Mouse (Mus musculus) heart, postnatal 14 days (tissue): ENCODE data around the gene Cyp2c23. TPM values are rescaled to one million over a fixed set of nuclear protein-coding genes. Genes with fewer than 3 reads are reported as not detected.

Experiments
- DNase-seq, 2 experiments: peaks; one replicate each; pipeline ENCODE4 v3.0.0; 2021 to 2022
- intact Hi-C: fragments of 180-260 bp; cut with DNase I; formaldehyde crosslinking; loops from one replicate; pipeline ENCODE4 v1.15.1; 2025
- total RNA-seq, 2 experiments: library from RNA; stranded (reverse); gene quantifications; 2 replicates each; pipeline ENCODE4 v1.2.3; 2021

The Cyp2c23 gene
- total RNA-seq, 2 experiments from 2014 or later, result 0.15 TPM; not detected in 1

DNA sequence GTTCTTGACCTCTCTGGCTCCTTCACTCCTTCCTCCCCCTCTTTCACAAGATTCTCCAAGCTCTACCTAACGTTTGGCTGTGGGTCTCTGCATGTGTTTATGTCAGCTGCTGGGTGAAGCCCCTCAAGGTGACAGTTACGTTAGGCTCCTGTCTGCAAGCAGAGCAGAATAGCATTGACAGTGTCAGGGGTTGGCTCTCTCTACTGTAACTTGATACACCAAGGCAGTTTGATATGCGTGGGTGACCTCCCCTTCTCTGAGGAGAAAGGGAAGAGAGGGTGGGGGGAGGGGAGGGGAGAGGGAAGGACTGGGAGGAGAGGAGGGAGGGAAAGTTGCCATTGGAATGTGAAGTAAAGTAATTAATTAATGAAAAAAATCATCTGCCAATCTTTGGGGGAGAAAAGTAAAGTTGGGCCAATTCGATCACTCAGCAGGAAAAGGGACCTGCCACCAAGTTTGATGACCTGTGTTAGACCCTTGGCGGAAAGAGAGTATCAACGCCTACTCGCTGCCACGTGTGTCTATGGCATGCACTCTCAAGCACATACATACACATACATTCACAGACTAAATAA lies 2.0 kb downstream of the Cyp2c23 start:
- intact Hi-C loops, result no loop called here
- DNase-seq, result no peak

DNA sequence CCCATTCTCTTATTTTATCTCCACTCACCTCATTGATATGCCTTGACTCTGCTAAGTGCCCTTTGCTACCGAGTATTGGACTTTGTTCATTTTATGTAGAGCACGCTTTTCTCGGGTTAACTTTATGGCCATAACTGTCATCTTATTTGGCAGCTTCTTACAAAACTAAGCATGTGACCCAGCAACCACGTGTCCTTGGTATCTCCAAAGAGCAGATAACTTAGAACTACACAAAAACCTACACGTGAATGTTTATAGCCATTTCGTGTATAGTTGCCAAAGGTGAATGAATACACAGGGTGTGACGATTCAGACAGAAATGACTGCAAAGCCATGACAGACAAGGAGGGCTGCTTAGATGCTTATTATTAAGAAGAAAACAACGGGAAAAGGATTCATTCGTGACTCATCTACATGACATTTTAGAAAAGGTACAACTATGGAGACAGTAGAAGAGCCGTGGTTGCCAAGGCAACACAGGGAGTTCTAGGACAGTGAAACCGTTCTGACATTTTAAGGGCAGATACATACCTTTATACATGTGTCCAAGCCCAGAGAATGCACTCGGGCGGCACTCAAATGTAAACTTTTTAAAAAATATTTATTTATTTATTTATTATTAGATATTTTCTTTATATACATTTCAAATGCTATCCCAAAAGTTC lies 4.0 kb downstream of the Cyp2c23 start:
- no peak for DNase-seq
- intact Hi-C loops, result no loop called here

DNA sequence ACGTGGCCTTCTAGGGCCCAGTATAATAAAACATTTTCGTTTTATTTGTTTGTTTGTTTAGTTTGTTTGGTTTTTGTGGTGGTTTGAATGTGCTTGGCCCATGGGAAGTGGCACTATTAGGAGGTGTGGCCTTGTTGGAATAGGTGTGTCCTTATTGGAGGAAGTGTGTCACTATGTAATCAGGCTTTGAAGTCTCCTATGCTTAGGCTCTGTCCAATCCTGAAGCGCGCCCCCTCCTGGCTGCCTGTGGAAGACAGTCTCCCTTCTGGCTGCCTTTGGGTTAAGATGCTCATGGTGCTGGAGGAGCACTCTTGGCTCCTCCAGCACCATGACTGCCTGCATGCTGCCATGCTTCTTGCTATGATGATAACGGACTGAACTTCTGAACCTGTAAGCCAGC lies 5.9 kb downstream of the Cyp2c23 start:
- peak in 1 of 2 experiments; percentile 9 for DNase-seq
- intact Hi-C loops, result no loop called here

DNA sequence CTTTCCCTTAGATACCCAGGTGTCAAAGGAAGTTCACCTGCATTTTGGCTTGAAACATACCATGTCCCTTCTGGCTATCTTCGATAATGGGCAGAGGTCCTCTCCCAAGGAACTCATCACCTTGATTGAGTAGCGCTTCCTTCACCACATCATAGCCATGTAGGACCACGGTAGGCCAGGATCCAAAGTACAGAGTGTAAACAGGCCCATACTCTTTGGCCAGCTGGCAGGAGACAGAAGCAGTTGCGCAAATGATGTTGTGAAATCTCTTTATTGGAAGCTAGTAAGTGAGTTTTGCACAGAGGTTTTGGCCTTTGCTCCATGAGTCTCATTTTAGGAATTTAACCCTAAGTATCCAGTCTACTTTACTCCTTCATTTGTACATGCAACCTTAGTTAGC lies 7.5 kb downstream of the Cyp2c23 start:
- intact Hi-C loops, result no loop called here
- DNase-seq, result peak; percentile 58 to 64

DNA sequence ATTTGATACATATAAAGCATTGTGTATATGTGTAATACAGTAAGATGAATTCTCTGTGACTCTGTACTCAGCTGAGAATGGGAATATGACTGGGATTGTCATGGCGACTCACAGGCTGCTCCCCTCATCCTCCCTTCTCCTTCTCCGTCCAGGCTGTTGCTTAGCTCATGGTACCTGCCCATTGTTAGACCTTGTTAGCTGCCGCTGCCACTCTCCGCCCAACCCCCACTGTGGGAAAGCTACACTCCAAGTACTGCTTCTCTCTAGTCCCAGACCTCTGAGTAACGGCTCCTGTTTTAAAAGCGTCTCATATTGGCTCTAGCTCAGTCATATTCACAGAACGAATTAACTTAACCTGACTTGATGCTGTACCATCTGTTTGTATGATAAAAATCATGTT lies 9.3 kb downstream of the Cyp2c23 start:
- intact Hi-C loops, result no loop called here
- no peak for DNase-seq

DNA sequence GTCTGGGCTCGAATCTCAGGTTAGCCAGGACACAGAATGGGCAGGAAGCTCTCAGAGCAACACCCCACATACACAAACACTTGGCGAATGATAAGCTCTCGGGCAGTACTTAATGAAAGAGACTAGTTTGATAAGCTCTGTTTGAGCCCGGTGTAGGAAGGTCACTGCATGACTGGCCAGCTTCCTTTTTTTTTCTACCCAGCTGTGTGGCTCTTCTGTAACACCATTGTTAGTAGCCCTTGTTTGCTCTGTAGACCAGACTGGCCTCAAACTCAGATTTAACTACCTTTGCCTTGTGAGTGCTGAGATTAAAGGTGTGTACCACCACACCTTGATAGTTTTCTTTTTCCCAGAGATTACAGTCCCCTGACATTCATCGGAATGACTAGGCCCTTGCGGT lies 15.1 kb downstream of the Cyp2c23 start:
- intact Hi-C loops, result no loop called here

DNA sequence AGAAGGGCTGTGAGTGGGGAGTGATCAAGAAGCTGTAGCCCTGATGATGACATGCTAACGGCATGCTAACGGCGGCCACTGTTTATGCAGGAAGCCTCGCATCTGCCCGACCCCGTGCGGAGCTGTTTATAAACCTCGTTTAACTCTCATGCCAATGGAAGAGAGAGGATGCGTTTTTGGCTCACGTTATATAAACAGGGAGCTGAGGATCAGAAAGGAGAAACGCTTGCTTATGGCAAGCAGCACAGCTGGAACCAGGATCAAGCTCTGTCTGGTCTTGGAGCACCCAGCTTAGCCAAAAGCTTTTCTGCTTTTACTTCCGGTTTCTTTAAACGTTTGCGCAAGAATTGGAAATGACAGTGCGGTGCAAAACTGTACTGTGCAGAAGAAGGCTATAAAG lies 20.2 kb downstream of the Cyp2c23 start:
- DNase-seq, result no peak

More for the DNA sequence above, 15.1 kb downstream of the Cyp2c23 start:
- no peak for DNase-seq

DNA sequence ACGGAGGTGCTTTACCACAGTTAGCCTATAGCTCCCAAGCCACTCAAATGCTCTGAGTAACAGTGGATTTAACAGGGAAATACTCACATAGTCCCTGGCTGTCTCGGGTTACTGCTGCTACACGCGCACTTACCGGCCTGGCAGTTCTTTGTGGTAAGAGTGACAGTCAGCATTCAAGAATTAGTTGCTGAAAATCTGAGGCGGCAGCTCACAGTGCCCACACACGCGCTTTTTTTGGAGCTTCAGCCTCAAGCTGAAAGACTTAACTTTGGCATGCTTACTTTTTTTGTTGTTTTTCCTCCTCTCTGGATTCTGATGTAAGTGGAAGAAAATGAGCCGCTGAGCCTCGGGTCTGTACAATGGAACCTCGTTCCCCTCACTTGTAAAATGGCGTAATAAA lies 21.8 kb downstream of the Cyp2c23 start:
- no peak for DNase-seq
- intact Hi-C loops, result no loop called here

More for the DNA sequence above, 20.2 kb downstream of the Cyp2c23 start:
- intact Hi-C loops, result no loop called here

DNA sequence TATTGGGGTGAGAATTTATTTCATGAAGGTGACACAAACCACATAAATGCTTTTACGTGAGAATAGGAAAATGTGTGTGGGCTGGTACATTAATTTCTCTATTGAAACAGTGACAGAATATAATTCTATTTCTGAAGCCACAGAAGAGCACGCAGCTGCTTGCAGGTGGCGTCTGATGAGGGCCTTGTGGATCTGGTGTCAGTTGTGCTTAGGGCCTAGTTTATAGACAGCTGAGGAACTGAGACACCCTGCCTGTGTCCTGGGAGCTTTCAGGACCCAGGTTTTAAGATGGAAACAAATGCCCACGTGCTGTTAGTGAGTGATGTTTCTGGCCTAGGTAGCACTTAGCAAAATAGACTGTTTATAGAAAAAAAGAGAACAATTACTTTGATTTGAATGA lies 24.0 kb downstream of the Cyp2c23 start:
- intact Hi-C loops, result no loop called here

DNA sequence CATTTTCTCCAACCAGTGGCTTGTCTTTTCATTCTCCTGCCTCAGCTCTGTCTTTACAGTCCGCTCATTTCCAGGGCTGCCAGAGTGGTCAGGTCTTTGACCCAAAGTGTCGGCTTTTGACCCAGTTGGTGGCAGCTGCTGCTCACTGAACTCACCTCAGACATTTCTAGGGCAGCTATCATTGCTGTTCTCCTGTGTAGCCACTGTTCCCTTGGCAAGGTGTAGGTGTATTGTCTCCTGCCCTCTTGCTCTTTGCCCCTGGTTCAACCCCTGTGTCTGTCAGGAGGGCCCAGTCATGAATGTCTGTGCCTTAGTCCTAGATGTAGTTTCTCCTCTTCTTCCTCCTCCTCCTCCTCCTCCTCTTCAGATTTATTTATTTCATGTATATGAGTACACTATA lies 24.7 kb downstream of the Cyp2c23 start:
- intact Hi-C loops, result no loop called here
- no peak for DNase-seq

More for the DNA sequence above, 24.0 kb downstream of the Cyp2c23 start:
- no peak for DNase-seq

DNA sequence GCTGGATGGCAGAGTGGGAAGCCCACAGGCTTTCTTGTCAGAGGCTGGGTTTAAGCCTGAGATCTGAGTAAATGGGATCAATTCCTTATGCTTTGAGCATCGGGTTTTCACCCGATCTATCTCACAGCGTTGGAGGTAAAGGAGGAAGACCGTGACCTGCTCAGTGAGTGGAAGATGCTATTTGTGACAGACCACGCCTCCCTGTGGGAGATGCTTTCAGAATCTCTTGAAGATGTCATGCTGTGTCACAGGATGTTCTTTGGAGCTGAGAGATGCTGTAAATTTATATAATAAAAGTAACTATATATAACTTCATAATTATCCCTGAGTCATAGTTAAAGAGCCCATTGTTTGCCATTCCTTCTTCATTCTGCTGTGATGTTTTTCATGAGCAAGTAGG lies 28.3 kb downstream of the Cyp2c23 start:
- intact Hi-C loops, result no loop called here
- no peak for DNase-seq

DNA sequence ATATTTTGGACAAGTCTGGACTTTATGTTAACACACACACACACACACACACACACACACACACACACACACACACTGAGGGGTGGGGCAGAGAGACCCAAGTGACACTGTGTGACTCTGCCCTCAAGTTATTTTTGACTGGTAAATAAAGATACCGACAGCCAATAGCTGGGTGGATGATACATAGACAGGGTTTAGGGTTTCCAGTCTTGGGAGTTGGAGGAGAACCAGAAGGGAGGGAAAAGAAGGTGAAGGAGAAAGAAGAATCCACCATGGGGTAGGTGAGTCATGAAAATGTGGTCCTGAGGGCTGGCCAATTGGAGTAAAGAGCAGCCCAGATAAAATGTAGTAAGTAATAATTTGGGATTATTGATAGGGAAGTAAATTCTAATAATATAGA lies 28.9 kb downstream of the Cyp2c23 start:
- intact Hi-C loops, result no loop called here

DNA sequence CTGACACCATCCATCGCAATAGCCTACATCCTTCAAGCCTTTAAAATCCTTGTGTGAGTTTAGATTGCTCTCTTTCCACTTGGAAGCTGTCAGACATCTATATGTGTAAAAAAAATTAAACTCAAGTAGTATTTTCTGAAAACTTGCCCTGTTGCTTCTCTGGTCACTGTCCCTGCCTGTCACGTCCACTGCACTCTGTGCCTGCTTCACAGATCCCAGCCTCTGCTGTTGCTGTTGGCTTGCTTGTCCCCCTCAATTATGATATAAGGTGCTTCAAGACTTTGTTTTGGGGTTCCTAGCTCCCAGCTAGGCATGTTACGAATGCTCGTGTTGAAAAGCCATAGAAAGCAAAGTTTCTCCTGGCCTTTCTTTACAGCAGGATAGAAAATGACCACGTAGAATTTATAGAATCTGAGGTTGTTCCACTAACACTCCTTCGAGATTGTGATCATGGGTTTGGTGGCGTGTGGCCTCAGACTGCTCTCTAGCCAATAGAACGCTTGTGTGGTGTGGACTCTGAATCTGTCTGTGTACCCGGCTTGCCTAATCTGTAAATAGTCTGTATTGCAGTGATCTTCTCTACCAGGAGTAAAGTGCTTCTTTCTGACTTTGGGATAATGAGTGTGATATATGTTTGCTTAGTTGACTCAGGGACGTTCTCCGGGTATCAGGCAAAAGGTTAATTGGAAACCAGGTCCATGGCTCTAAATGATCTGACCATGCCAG lies 30.0 kb downstream of the Cyp2c23 start:
- no peak for DNase-seq
- intact Hi-C loops, result no loop called here

More for the DNA sequence above, 28.9 kb downstream of the Cyp2c23 start:
- no peak for DNase-seq

DNA sequence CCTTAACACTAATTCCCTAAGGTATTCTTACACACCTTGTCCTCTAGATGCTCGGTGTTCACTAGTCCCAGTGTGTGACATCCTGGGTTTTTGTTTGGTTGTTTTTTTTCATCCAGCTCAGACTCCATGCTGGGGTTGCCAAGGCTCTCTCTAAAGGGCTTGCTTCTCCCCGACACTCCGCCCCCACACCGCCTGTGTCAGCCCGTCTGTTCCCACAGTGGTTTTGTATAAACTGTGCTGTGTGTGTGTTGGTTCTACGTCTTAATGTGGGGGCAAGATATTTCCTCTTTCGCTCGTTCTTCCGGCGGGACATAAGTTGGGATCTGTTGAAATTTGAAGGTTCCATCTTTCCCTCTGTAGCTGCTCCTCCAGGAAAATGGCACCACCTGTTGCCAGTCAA lies 30.9 kb downstream of the Cyp2c23 start:
- intact Hi-C loops, result no loop called here
- DNase-seq, result no peak

DNA sequence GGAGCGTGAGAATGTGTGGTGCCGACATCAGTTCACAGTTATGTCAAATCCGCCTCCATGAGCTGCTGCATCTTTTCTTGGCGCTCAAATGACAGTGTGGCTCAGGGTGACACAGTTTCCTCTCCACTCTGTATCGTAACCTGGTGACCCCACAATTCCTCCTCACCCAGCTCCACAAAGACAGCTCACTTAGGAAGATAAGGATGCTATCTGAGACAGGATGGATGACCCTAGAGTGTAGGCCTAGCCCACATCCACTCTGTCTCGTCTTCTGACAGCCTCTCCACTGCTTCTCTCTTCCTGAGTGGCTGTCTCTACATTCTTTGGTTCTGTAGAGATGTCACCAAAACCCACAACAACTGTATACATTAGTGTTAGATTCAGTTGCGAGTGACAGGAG lies 33.6 kb downstream of the Cyp2c23 start:
- intact Hi-C loops, result no loop called here
- DNase-seq, result no peak

DNA sequence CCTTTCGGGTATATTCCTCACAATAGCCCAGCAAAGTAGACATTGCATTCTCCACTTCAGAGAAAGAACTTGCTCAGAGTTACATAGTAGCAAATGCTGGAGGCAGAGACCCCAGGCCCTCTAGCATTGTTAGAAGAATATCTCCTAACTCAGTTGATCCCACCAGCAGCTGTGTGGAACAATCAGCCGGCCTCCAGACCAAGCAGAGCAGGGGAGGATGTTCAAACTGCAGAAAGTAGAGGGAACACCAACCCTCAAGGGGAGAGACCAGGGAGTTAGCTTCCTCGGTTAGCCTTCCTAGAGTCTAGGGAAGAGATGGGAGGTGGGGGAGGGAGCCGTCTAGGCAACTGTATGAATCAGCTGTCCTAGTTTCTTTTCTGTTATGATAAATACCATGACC lies 36.5 kb downstream of the Cyp2c23 start:
- intact Hi-C loops, result no loop called here
- no peak for DNase-seq

DNA sequence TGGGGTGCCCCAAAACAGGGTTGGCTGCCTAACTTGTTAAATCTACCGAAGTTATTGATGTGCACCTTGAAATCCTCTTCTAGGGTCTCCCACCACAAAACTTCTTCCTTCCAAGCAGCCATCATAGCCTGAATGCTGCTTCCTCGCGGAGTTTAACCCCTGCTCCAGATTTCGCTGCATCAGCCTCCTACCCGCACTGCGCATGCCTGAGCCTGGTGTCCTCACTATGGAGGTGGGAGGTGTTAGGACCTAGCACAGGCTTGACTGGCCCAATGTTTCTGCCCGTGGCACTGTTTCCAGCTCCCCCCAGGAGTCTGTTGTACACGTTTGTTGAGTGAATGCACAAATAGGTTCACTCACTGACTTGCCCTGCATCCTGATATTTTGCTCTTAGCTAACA lies 38.6 kb downstream of the Cyp2c23 start:
- intact Hi-C loops, result no loop called here
- no peak for DNase-seq

DNA sequence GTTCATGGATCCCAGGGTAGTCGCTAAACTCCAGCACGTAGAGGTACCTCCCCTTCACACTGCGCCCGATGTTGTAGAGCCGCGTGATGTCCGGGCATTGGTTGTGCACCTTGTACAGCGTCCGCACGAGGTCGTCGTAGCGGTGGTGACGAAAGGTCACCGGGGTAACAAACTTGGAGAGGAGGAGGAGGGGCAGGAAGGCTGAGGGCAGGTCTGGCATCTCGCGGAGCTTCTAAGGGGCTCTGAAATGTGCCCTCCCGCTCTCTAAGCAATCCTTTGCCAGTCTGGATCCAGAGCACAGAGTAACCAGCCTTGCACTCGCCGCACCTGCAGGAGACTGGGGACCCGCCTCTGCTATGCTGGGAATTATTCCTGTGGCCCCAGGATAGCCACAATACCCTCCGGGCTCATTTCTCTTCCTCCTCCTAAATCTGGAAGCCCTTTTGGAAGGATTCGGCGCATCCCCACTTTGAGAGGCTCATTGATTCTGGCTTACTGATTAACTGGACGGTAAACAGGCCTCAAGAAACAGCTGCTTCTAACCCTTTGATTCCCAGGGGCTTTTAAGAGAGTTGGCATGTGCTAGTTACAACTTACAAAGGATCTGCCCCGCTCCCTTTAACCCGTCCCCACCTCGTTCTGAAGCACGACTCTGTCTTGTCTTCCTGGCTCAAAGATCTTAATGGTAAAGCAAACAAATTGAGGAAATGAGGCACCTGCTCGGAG lies 42.8 kb downstream of the Cyp2c23 start, which contains the start of gene Cpn1:
Gene Cpn1, minus strand, starts transcription at position 488 of the 726 bp plus-strand sequence.
- DNase-seq, result no peak
- intact Hi-C loops, result no loop called here

DNA sequence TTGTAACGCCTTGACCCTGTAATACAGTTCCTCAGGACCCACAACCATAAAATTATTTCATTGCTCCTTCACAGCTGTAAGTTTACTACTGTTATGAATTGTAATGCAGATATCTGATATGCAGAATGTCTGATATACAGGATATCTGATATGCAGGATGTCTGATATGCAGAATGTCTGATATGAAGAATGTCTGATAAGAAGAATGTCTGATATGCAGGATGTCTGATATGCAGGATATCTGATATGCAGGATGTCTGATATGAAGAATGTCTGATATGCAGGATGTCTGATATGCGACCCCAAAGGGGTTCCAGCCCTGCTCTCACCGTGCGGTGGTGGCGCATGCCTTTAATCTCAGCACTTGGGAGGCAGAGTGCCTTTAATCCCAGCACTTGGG lies 47.0 kb downstream of the Cyp2c23 start:
- DNase-seq, result no peak
- intact Hi-C loops, result no loop called here

DNA sequence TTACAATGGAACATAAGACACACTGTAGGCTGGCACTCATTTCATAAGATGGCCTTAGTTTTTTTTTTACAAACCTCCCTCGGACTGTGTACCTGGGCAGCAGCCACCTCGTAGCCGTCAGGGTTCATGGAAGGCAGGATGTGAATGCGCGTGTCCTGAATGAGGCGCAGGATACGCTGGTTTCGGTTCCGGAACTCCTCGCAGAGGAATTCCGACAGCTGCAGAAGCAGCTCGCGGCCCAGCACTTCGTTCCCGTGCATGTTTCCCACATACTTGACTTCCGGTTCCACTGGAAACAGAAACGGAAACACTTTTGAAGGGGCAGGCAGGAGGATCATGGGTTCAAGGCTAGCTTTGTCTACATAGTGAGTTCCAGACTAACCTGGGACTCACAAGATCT lies 48.3 kb downstream of the Cyp2c23 start:
- intact Hi-C loops, result no loop called here
- no peak for DNase-seq

DNA sequence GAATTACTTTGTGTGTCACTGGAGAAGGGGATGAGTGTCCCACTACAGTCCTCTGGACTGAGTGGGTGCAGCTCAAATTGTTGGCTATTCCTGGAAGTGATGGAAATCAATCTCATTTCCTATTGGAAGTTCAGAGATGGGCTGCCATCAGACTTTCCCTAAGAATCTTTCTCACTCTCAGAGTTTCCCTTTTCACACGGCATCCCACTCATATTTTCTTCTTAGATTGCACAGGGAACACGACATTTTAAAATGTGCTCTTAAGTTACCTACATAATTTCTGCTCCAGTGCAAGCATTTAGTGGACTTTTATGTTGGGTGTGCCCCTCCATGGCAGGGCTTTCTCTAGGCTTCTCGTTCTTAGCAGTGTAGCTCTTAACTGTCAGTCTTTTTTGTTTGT lies 51.2 kb downstream of the Cyp2c23 start:
- intact Hi-C loops, result no loop called here
- DNase-seq, result no peak
